Mouse (Mus musculus): Measurements from ENCODE around the gene Gpt2. TPM values are rescaled to one million over a fixed set of nuclear protein-coding genes. Genes with fewer than 3 reads are reported as not detected.

Gpt2 gene
- polyA plus RNA-seq, 1 experiment: 1.5 TPM

GRCm38 (mm10) chr8:85528959-85529358 lies 36.6 kb downstream of the Gpt2 start:
- H3K4me1 ChIP-seq (ENCODE audit: control insufficient read depth, insufficient read depth, insufficient read length): peaks cover 2% of the 10 kb centered on the region; the same call in 1 of the 2 replicates
- TF ChIP-seq CTCF (IDR thresholded peaks at IDR 0.05; ENCODE audit: extremely low read depth, insufficient read depth, insufficient read length, insufficient replicate concordance) (no peak), POLR2A (IDR thresholded peaks at IDR 0.05; ENCODE audit: low read depth, low read length) (no peak)
- DNase-seq (ENCODE audit: low read depth in 1 of 2, low spot score in 2 of 2): no peak
- no peaks in the 10 kb centered on the region for H3K27me3 ChIP-seq (ENCODE audit: control insufficient read depth, insufficient read depth, low read length)
- WGBS: 79% methylated on average over 3 of the region's 3 CpGs
- H3K36me3 ChIP-seq (ENCODE audit: control insufficient read depth, insufficient read depth, low read length): no peaks in the 10 kb centered on the region
- H3K27ac ChIP-seq (ENCODE audit: insufficient read depth, low read length): no peak overlapping the region
- no peak overlapping the region for H3K4me3 ChIP-seq (ENCODE audit: extremely low read depth, insufficient read depth, insufficient read length)

- no peaks in the 10 kb centered on the region for H3K27me3 ChIP-seq (ENCODE audit: control insufficient read depth, insufficient read depth, low read length)
- no peak for DNase-seq (ENCODE audit: low read depth in 1 of 2, low spot score in 2 of 2)
- H3K4me1 ChIP-seq (ENCODE audit: control insufficient read depth, insufficient read depth, insufficient read length): peaks cover 2% of the 10 kb centered on the region; the same call in 1 of the 2 replicates
- H3K36me3 ChIP-seq (ENCODE audit: control insufficient read depth, insufficient read depth, low read length): no peaks in the 10 kb centered on the region
- WGBS: 90% methylated on average over 1 of the region's 1 CpGs
- TF ChIP-seq POLR2A (IDR thresholded peaks at IDR 0.05; ENCODE audit: low read depth, low read length) (no peak), CTCF (IDR thresholded peaks at IDR 0.05; ENCODE audit: extremely low read depth, insufficient read depth, insufficient read length, insufficient replicate concordance) (no peak)
- H3K4me3 ChIP-seq (ENCODE audit: extremely low read depth, insufficient read depth, insufficient read length): no peak overlapping the region
- no peak overlapping the region for H3K27ac ChIP-seq (ENCODE audit: insufficient read depth, low read length)
Observed at GRCm38 (mm10) chr8:85530717-85531116, 38.3 kb downstream of the Gpt2 start.

- WGBS: 15% methylated on average over 3 of the region's 3 CpGs
- no peak overlapping the region for H3K27ac ChIP-seq (ENCODE audit: insufficient read depth, low read length)
- no peaks in the 10 kb centered on the region for H3K27me3 ChIP-seq (ENCODE audit: control insufficient read depth, insufficient read depth, low read length)
- DNase-seq (ENCODE audit: low read depth in 1 of 2, low spot score in 2 of 2): no peak
- H3K4me1 ChIP-seq (ENCODE audit: control insufficient read depth, insufficient read depth, insufficient read length): peaks cover 2% of the 10 kb centered on the region; the same call in 1 of the 2 replicates
- no peak overlapping the region for H3K4me3 ChIP-seq (ENCODE audit: extremely low read depth, insufficient read depth, insufficient read length)
- peaks cover 2% of the 10 kb centered on the region for H3K36me3 ChIP-seq (ENCODE audit: control insufficient read depth, insufficient read depth, low read length)
- TF ChIP-seq POLR2A (IDR thresholded peaks at IDR 0.05; ENCODE audit: low read depth, low read length) (no peak), CTCF (IDR thresholded peaks at IDR 0.05; ENCODE audit: extremely low read depth, insufficient read depth, insufficient read length, insufficient replicate concordance) (no peak)
Observed at GRCm38 (mm10) chr8:85531471-85531870, 39.1 kb downstream of the Gpt2 start.

- no peak overlapping the region for H3K4me3 ChIP-seq (ENCODE audit: extremely low read depth, insufficient read depth, insufficient read length)
- WGBS: 84% methylated on average over 4 of the region's 4 CpGs
- no peak for TF ChIP-seq CTCF (IDR thresholded peaks at IDR 0.05; ENCODE audit: extremely low read depth, insufficient read depth, insufficient read length, insufficient replicate concordance)
- no peak for TF ChIP-seq POLR2A (IDR thresholded peaks at IDR 0.05; ENCODE audit: low read depth, low read length)
- peaks cover 2% of the 10 kb centered on the region; the same call in 1 of the 2 replicates for H3K4me1 ChIP-seq (ENCODE audit: control insufficient read depth, insufficient read depth, insufficient read length)
- H3K27ac ChIP-seq (ENCODE audit: insufficient read depth, low read length): no peak overlapping the region
- H3K27me3 ChIP-seq (ENCODE audit: control insufficient read depth, insufficient read depth, low read length): no peaks in the 10 kb centered on the region
- peaks cover 4% of the 10 kb centered on the region for H3K36me3 ChIP-seq (ENCODE audit: control insufficient read depth, insufficient read depth, low read length)
- DNase-seq (ENCODE audit: low read depth in 1 of 2, low spot score in 2 of 2): no peak
Observed at GRCm38 (mm10) chr8:85532843-85533242, 40.5 kb downstream of the Gpt2 start.

- Histone ChIP-seq H3K27ac (ENCODE audit: insufficient read depth, low read length) (no peak overlapping the region), H3K36me3 (ENCODE audit: control insufficient read depth, insufficient read depth, low read length) (peaks cover 9% of the 10 kb centered on the region), H3K27me3 (ENCODE audit: control insufficient read depth, insufficient read depth, low read length) (no peaks in the 10 kb centered on the region), H3K4me1 (ENCODE audit: control insufficient read depth, insufficient read depth, insufficient read length) (peaks cover 2% of the 10 kb centered on the region; the same call in 1 of the 2 replicates), H3K4me3 (ENCODE audit: extremely low read depth, insufficient read depth, insufficient read length) (no peak overlapping the region)
- WGBS: 90% methylated on average over 2 of the region's 2 CpGs
- TF ChIP-seq POLR2A (IDR thresholded peaks at IDR 0.05; ENCODE audit: low read depth, low read length) (no peak), CTCF (IDR thresholded peaks at IDR 0.05; ENCODE audit: extremely low read depth, insufficient read depth, insufficient read length, insufficient replicate concordance) (no peak)
- no peak for DNase-seq (ENCODE audit: low read depth in 1 of 2, low spot score in 2 of 2)
Observed at GRCm38 (mm10) chr8:85533434-85533833, 41.1 kb downstream of the Gpt2 start.

- Histone ChIP-seq H3K27ac (ENCODE audit: insufficient read depth, low read length) (no peak overlapping the region), H3K27me3 (ENCODE audit: control insufficient read depth, insufficient read depth, low read length) (no peaks in the 10 kb centered on the region), H3K4me1 (ENCODE audit: control insufficient read depth, insufficient read depth, insufficient read length) (peaks cover 2% of the 10 kb centered on the region; the same call in 1 of the 2 replicates), H3K4me3 (ENCODE audit: extremely low read depth, insufficient read depth, insufficient read length) (no peak overlapping the region), H3K36me3 (ENCODE audit: control insufficient read depth, insufficient read depth, low read length) (peaks cover 14% of the 10 kb centered on the region)
- DNase-seq (ENCODE audit: low read depth in 1 of 2, low spot score in 2 of 2): no peak
- WGBS: 100% methylated on average over 1 of the region's 1 CpGs
- TF ChIP-seq CTCF (IDR thresholded peaks at IDR 0.05; ENCODE audit: extremely low read depth, insufficient read depth, insufficient read length, insufficient replicate concordance) (no peak), POLR2A (IDR thresholded peaks at IDR 0.05; ENCODE audit: low read depth, low read length) (no peak)
Observed at GRCm38 (mm10) chr8:85534163-85534562, 41.8 kb downstream of the Gpt2 start.

GRCm38 (mm10) chr8:85536332-85536731 lies 44.0 kb downstream of the Gpt2 start:
- no peak for DNase-seq (ENCODE audit: low read depth in 1 of 2, low spot score in 2 of 2)
- Histone ChIP-seq H3K36me3 (ENCODE audit: control insufficient read depth, insufficient read depth, low read length) (peaks cover 21% of the 10 kb centered on the region), H3K27me3 (ENCODE audit: control insufficient read depth, insufficient read depth, low read length) (no peaks in the 10 kb centered on the region), H3K4me3 (ENCODE audit: extremely low read depth, insufficient read depth, insufficient read length) (no peak overlapping the region), H3K4me1 (ENCODE audit: control insufficient read depth, insufficient read depth, insufficient read length) (peaks cover 2% of the 10 kb centered on the region; the same call in 1 of the 2 replicates), H3K27ac (ENCODE audit: insufficient read depth, low read length) (no peak overlapping the region)
- no peak for TF ChIP-seq POLR2A (IDR thresholded peaks at IDR 0.05; ENCODE audit: low read depth, low read length)
- TF ChIP-seq CTCF (IDR thresholded peaks at IDR 0.05; ENCODE audit: extremely low read depth, insufficient read depth, insufficient read length, insufficient replicate concordance): no peak
- WGBS: 93% methylated on average over 2 of the region's 2 CpGs
